Mouse (Mus musculus) cerebellum, adult 8-10 months (tissue): ENCODE data around the gene Vmn2r106.

Experiments used
- DNase-seq: peaks from one replicate; pipeline ENCODE4 v3.0.0; 2022

The Vmn2r106 gene

GRCm38 (mm10) chr17:20285453-20285852, at the start of gene Vmn2r106:
Gene Vmn2r106 (minus strand): TSS chr17:20285553.
- no peak for DNase-seq

GRCm38 (mm10) chr17:20305790-20306189, 20.4 kb upstream of the Vmn2r106 start:
- no peak for DNase-seq

- DNase-seq, result no peak
These were observed 1.6 kb upstream of the Vmn2r106 start for GRCm38 (mm10) chr17:20286906-20287305.

GRCm38 (mm10) chr17:20255522-20255921, 29.8 kb downstream of the Vmn2r106 start:
- DNase-seq, result no peak

GRCm38 (mm10) chr17:20234952-20235351, 50.4 kb downstream of the Vmn2r106 start, which contains the start of gene Vmn2r105:
Gene Vmn2r105 (minus strand): TSS chr17:20235052.
- no peak for DNase-seq
